Mouse (Mus musculus): ENCODE results near the gene BC030867.
A peak's percentile ranks its signal among the peaks of the same experiment; 100 is the strongest.
"Not testable (repeated sequence)": the region's sequence is repeated elsewhere in the genome, so short reads cannot be mapped to it uniquely, and the experiment has no call there.

The BC030867 gene

DNA sequence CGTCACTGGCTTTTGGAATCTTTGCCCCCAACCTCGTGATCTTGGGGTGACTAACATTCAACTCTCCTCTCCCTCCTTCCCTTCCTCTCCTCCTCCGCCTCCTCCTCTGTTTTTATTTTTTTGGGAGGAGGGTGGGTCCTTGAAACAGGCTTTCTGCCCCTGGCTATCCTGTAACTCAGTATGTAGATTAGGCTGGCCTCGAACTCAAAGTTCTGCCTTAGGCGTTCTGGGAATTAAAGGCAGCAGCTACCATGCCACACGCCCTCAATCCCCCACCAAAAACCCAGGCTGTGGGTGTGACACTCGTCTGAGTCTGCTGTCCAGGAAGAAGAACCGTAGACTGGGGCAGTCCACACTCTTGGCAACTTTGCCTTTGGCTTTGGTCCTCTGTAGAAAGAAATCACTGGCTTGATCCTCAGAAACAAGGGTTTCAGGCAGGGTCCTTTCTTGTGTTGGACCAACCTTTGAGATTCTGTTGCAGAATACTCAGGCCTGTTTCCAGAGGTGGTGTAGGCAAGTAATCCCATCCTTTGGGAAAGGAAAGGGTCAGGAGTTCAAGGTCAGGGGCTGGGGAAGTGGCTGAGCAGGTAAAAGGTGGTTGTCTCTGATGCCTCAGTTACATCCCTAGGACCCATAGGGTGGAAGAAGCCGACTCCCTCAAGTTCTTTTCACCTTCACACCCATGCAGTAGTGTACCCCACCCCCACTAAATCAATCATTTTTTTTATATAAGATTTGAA lies 839 bp downstream of the BC030867 start:
- no peak for DNase-seq (ENCODE audit: low read depth)

DNA sequence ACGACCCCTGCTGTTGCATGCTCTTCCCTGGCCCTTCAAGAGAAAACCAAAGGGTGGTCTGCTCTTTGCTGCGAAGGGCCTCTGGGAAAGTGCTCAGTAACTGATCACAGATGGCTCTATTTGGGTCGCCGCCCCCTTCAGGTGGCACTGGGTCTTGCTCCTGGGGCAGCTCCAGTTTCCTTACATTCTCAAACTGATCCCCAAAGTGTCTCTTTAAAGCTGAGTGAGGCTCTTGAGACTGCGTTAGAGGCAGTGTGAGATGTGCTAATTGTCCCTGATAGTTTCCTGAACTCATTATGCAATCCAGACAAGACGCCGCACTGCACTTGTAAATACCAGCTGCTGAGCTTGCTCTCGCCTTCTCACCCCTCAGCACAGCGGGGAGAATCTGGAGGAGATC lies 8.8 kb downstream of the BC030867 start:
- DNase-seq (ENCODE audit: low read depth) = no peak

DNA sequence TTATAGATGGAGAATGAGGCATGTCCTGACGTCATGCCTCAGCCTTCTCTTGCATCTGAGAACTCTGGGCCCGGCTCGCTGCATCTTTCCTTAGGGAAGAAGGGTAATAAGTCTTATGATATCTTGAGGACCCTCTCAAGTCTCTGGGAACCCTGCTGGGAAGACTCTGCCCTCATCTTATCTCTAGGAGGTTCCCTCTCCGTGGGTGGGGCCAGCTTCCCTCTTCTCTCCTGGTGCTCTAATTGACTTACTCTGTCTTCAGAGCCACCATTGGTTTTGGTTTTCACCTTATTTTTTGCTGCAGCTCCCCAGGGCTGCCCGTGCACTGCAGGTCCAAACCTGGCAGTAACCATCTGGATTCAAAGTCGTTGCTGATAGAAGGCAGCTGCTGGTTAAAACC lies 9.4 kb downstream of the BC030867 start:
- no peak for DNase-seq (ENCODE audit: low read depth)

DNA sequence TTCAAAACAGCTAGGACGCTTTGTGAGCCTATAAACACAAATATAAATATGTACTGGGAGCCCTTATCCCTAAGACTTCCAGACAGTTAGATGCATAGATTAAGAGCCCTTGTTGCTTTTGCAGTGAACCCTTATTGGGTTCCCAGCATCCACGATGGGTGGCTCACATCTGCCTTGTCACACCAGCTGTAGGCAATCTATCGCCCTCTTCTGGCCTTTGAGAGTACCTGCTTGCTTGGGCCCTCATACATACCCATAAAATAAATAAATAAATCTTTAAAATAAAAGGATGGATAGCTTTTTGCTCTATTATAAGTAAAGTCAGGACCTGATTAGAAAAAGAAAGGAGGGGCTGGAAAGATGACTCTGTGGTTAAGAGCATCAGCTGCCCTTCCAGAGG lies 9.8 kb downstream of the BC030867 start:
- DNase-seq (ENCODE audit: low read depth) = no peak

DNA sequence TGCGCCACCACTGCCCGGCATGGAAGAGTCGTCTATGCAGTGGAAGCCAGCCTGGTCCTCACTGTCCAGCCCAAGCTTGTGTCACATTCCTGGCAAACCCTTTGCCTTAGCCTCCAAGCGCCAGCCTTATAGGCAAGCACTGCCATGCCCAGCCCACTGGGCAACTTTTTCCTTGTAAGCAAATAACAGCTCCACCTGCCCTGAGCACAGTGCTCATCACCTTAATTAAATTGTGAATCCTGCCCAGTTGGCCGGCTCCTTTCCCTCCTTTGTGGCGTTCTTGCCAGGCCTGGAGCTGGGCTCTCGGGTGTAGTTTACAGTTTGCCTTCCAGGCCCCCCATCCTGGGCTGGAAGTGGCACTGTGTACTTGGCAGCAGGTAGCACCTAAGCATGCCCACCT lies 14.5 kb downstream of the BC030867 start:
- no peak for DNase-seq (ENCODE audit: low read depth)

GRCm38 (mm10) chr11:102265816-102266215 lies 17.1 kb downstream of the BC030867 start:
- DNase-seq (ENCODE audit: low read depth) = no peak

DNA sequence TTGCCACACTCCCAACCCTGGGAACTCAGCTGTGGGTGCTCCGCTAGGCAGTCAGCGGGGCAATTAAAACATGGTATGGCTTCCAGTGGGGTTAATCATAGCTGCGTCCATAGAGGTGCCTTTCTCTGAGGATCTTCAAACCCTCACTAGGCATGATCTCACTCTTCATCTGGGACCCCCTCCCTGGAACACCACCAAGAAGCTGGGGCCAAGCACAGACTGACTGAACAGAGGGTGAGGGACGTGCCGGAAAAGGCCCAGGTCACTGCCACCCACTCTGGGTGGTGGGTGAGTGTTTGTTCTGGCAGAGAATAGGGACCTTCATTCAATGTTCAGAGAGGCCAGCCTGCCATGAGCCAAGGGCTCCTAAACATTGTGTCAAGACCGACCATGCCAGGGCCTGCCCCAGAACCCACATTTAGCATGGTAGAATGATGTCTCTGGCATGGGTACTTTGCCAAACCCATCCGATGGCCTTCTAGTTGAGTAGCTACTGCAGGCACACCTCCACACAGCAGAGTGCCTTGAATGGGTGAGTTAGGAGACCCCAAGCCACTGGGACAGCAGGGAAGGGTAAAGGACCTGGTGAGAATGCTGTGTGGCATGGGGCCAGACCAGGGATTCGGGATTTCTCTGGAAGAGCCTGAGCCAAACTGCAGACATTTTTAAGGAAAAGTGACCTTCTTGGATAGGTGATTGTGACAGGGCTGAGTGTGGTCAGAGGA lies 18.1 kb downstream of the BC030867 start:
- no peak for DNase-seq (ENCODE audit: low read depth)

- peak; percentile 45 for DNase-seq (ENCODE audit: low read depth)
Observed at GRCm38 (mm10) chr11:102267480-102267879, 18.8 kb downstream of the BC030867 start.

DNA sequence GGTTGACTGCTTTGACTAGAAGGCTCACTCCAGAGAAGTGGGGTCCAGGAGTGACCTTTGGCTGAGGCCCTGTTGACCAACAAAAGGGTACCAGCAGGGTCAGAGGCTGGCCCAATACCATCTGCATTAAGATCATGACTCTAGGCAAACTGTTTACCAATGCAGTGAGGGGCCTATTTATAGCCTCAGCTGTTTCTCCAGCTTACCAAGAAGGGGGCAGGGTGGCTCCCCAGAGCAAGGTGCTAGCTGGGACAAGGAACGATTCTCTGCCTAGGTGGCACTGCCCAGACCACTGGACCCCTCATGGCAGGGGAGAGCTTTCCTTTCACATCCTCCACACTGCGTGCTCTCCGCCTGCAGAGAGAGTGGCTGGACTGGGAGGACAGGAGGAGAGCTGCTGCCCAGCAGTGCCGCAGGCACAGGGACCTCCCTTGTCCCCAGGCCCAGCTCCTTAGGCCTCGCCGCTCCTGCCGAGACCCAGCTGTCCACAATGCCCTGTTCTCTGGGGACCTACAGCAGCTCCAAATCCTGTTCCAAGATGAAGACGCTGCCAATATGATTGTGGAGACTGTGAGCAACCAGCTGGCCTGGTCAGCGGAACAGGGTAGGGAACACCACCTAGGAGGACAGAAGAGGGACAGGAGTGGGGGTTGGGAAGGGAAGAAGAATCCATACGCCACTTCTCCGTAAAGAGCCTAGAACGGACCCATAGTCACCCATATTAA lies 20.0 kb downstream of the BC030867 start, which contains the start of gene Asb16:
Asb16 (plus strand) TSS at position 224 of the 725 bp plus-strand sequence.
- no peak for DNase-seq (ENCODE audit: low read depth)

- DNase-seq (ENCODE audit: low read depth) = no peak
Observed at GRCm38 (mm10) chr11:102276411-102276915, 27.8 kb downstream of the BC030867 start.

- DNase-seq (ENCODE audit: low read depth) = no peak
Observed at GRCm38 (mm10) chr11:102277754-102278153, 29.1 kb downstream of the BC030867 start.

- no peak for DNase-seq (ENCODE audit: low read depth)
Observed at GRCm38 (mm10) chr11:102279595-102279994, 30.9 kb downstream of the BC030867 start.

GRCm38 (mm10) chr11:102280267-102280666 lies 31.6 kb downstream of the BC030867 start:
- DNase-seq (ENCODE audit: low read depth) = not testable (repeated sequence)

DNA sequence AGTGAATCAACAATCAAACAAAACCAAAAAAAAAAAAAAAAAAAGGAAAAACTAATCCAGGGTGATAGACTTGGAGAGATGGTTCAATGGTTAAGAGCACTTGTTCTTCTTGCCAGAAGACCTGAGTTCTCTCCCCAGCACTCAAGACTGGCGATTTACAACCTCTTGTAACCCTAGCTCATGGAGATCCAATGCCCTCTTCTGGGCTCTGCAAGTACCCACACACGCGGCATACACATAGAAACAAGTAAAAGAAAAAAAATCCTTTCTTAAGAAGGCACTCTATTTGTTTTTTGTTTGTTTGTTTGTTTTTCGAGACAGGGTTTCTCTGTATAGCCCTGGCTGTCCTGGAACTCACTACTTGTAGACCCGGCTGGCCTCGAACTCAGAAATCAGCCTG lies 35.2 kb downstream of the BC030867 start:
- no peak for DNase-seq (ENCODE audit: low read depth)

GRCm38 (mm10) chr11:102284501-102285094 lies 35.9 kb downstream of the BC030867 start, which contains the start of gene Tmub2:
TSS of gene Tmub2 (plus strand) at chr11:102284931.
- DNase-seq (ENCODE audit: low read depth) = peak; percentile 98

DNA sequence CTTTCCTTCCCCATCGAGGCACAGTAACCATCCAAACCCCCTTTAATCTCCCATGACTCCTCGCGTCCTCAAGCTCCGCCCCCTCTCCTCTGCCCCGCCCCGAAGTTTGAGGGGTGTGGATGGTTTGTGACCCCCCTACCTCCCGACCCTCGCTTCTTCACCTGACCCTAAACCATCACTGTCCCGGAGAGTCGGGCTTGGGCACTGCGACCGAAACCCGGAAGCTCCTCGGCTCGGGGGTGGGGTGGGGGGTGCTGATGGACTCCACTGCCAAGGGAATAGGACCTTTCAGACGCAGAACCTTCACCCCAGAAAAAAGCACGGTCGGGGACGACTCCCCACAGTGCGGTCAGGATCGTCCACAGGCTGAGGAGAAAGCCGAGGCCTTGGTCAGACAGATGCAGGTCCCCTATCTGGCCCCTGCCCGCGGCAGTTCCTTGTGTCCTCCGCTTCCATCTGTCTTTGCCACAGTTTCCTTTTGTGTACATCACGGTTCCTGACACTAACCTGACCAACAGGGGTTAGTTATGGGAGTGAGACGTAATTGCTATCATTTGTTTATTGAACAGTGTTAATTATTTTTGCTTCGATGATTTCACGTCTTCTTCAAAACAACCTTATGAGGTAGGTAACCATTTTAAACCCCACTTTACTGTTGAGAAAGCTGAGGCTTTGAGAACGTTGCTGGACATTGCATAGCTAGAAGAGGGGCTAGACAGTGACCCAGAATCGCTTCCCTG lies 36.6 kb downstream of the BC030867 start:
- DNase-seq (ENCODE audit: low read depth) = no peak

- no peak for DNase-seq (ENCODE audit: low read depth)
Observed at GRCm38 (mm10) chr11:102287485-102287884, 38.8 kb downstream of the BC030867 start.

DNA sequence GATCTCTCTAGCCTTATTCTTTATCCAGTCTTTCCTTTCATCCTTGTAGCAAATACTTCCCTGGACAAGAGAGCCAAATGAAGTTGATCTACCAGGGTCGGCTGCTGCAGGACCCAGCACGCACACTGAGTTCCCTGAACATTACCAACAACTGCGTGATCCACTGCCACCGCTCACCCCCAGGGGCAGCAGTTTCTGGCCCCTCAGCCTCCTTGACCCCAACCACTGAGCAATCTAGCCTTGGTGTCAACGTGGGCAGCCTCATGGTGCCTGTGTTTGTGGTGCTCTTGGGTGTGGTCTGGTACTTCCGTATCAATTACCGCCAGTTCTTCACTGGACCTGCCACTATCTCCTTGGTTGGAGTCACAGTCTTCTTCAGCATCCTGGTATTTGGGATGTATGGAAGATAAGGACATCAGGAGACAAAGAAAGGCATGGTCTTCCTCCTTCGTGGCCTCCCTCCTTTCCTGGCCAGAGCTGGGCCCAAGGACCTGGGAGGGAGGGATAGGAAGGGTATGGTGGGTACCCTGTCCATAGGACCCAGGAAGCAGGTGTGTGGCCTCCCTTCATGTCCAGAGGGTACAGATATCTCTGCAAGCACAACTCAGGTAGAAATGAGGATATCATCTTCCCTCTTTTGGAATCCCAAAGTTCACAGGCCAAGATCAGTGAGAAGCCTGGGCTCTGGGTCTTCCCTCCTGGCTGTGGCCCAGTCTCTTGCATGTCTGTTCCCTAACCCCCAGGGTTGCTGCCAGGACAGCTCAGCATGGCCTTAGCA lies 39.5 kb downstream of the BC030867 start:
- no peak for DNase-seq (ENCODE audit: low read depth)

- no peak for DNase-seq (ENCODE audit: low read depth)
Observed at GRCm38 (mm10) chr11:102288913-102289312, 40.2 kb downstream of the BC030867 start.

DNA sequence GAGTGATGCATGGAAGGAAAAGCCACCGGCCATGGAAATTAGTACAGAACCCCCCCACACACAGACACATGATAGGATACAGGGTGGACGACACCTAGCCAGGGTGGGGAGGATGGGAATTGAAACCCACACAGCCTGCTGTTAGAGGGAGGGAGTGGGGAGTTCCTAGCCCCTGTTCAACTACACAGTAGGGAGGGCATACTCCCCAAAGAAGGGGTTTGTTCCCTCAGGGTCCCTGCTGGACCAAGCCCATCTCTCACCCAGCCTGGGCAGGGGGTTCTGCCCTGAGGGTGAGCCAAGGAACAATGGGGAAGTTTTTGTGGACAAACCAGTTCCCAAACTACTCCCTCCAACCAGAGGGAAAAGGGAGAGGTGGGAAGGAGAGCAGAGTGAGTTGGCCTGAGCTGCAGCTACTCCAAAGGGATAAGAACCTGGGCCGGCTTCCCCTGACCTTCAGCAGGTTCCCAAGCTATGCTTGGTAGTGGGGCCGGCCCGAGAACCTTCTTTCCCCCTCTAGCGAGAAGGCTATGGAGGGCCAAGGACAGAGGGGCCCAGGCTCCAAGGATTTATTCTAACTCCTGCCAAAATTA lies 40.9 kb downstream of the BC030867 start:
- DNase-seq (ENCODE audit: low read depth) = no peak

Measured in c-Kit-positive CD71-negative TER-119-negative erythroid progenitor cells, embryonic 14.5 days (primary cell).